Mouse (Mus musculus) E14TG2a.4 (cell line): Measurements from ENCODE around the gene Borcs7.

Experiments used
- CTCF ChIP-seq: conservative IDR thresholded peaks from 2 replicates; pipeline ENCODE4 v1.5.1; 2014; ENCODE audit warnings: low read length
- NANOG ChIP-seq: IDR thresholded peaks from 2 replicates; pipeline ENCODE4 v1.6.1; 2014; ENCODE audit warnings: borderline replicate concordance, low read length, mixed read lengths
- POU5F1 ChIP-seq: IDR thresholded peaks from 2 replicates; pipeline ENCODE4 v1.6.1; 2014; ENCODE audit warnings: low read length, borderline replicate concordance

DNA sequence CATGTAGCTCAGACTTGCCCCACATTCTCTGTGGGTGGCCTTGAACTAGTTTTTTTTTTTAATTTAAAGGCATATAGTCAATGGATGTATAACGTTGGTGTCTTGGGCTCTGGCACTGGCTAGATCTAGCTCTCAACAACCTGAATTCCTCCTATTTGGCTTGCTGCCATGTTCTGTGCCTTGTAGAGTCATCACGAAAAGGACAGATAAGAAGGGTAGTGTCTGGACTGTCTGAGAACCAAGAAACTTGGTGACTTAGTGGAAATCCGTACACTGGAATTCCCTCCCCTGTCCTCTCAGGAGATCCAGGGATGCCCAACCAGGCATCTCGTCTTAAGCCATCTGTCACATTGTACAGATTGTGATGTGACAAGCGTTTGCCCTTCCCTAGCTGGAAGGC lies 36.5 kb upstream of the Borcs7 start:
- no peak for TF ChIP-seq CTCF
- no peak for TF ChIP-seq POU5F1
- TF ChIP-seq NANOG: no peak
